Mouse (Mus musculus): Measurements from ENCODE around the gene Plxna4. TPM values are rescaled to one million over a fixed set of nuclear protein-coding genes. Genes with fewer than 3 reads are reported as not detected.

The Plxna4 gene
- polyA plus RNA-seq, 1 experiment from 2014 or later, result 6.1 TPM

- H3K27ac ChIP-seq (replicated peaks; ENCODE audit: low read depth, low read length), result no peak overlapping the region
- no peaks in the 10 kb centered on the region for H3K27me3 ChIP-seq (replicated peaks; ENCODE audit: control insufficient read depth, insufficient read depth, low read length)
- no peak for DNase-seq (ENCODE audit: low spot score)
- no peak for ATAC-seq (ENCODE audit: low read depth)
- 0 out of 2 replicates have a peak, but pooled peaks cover 4% of the 10 kb centered on the region for H3K9me3 ChIP-seq (ENCODE audit: control insufficient read depth, low read length)
- WGBS, result 77% methylated on average over 2 of the region's 2 CpGs
- no peaks in the 10 kb centered on the region for H3K4me1 ChIP-seq (ENCODE audit: control insufficient read depth, insufficient read depth, low read length)
- H3K9ac ChIP-seq (ENCODE audit: low read depth, low read length), result no peak overlapping the region
- no peak overlapping the region for H3K4me3 ChIP-seq (ENCODE audit: low read depth, low read length)
- H3K36me3 ChIP-seq (ENCODE audit: control insufficient read depth, insufficient read depth, low read length), result no peaks in the 10 kb centered on the region
- no peak overlapping the region for H3K4me2 ChIP-seq (ENCODE audit: low read depth, low read length)
These were observed 394.9 kb downstream of the Plxna4 start for GRCm38 (mm10) chr6:32193046-32193445.

GRCm38 (mm10) chr6:32184402-32184985 lies 403.5 kb downstream of the Plxna4 start:
- 91% methylated on average over 4 of the region's 4 CpGs for WGBS
- Histone ChIP-seq H3K4me1 (ENCODE audit: control insufficient read depth, insufficient read depth, low read length) (no peaks in the 10 kb centered on the region), H3K4me2 (ENCODE audit: low read depth, low read length) (no peak overlapping the region), H3K9me3 (ENCODE audit: control insufficient read depth, low read length) (no peaks in the 10 kb centered on the region), H3K27me3 (replicated peaks; ENCODE audit: control insufficient read depth, insufficient read depth, low read length) (no peaks in the 10 kb centered on the region), H3K9ac (ENCODE audit: low read depth, low read length) (no peak overlapping the region), H3K27ac (replicated peaks; ENCODE audit: low read depth, low read length) (no peak overlapping the region), H3K36me3 (ENCODE audit: control insufficient read depth, insufficient read depth, low read length) (no peaks in the 10 kb centered on the region), H3K4me3 (ENCODE audit: low read depth, low read length) (no peak overlapping the region)
- ATAC-seq (ENCODE audit: low read depth) (no peak), DNase-seq (ENCODE audit: low spot score) (no peak)

- H3K9ac ChIP-seq (ENCODE audit: low read depth, low read length), result no peak overlapping the region
- no peak overlapping the region for H3K4me2 ChIP-seq (ENCODE audit: low read depth, low read length)
- no peaks in the 10 kb centered on the region for H3K27me3 ChIP-seq (replicated peaks; ENCODE audit: control insufficient read depth, insufficient read depth, low read length)
- H3K27ac ChIP-seq (replicated peaks; ENCODE audit: low read depth, low read length), result no peak overlapping the region
- no peak for ATAC-seq (ENCODE audit: low read depth)
- no peak for DNase-seq (ENCODE audit: low spot score)
- no peak overlapping the region for H3K4me3 ChIP-seq (ENCODE audit: low read depth, low read length)
- no peaks in the 10 kb centered on the region for H3K36me3 ChIP-seq (ENCODE audit: control insufficient read depth, insufficient read depth, low read length)
- H3K9me3 ChIP-seq (ENCODE audit: control insufficient read depth, low read length), result no peaks in the 10 kb centered on the region
- 44% methylated on average over 6 of the region's 6 CpGs for WGBS
- no peaks in the 10 kb centered on the region for H3K4me1 ChIP-seq (ENCODE audit: control insufficient read depth, insufficient read depth, low read length)
These were observed 404.3 kb downstream of the Plxna4 start for GRCm38 (mm10) chr6:32183651-32184185.

DNA sequence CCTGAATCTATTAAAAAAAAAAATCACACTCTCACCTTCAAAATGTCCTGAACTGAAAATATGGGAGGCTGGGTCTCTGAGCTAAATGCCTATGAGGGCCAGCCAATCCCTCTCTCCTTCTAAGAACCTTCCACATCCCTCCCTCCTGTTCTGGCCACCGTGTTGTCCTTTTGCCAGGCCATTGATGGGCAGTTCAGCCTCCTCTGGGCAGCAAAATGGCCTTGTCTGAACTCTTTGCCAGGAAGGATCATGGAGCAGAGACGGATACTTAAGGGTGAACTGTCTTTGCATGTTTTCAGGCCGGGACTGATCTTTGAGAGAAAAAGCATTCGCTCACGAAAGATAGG lies 408.0 kb downstream of the Plxna4 start:
- H3K27me3 ChIP-seq (replicated peaks; ENCODE audit: control insufficient read depth, insufficient read depth, low read length), result no peaks in the 10 kb centered on the region
- ATAC-seq (ENCODE audit: low read depth), result 0 out of 2 replicates have a peak, but pooled peaks have one; percentile 9
- H3K4me3 ChIP-seq (ENCODE audit: low read depth, low read length), result no peak overlapping the region
- no peaks in the 10 kb centered on the region for H3K9me3 ChIP-seq (ENCODE audit: control insufficient read depth, low read length)
- no peak overlapping the region for H3K9ac ChIP-seq (ENCODE audit: low read depth, low read length)
- H3K27ac ChIP-seq (replicated peaks; ENCODE audit: low read depth, low read length), result no peak overlapping the region
- no peaks in the 10 kb centered on the region for H3K36me3 ChIP-seq (ENCODE audit: control insufficient read depth, insufficient read depth, low read length)
- DNase-seq (ENCODE audit: low spot score), result no peak
- WGBS, result 48% methylated on average over 5 of the region's 5 CpGs
- H3K4me2 ChIP-seq (ENCODE audit: low read depth, low read length), result no peak overlapping the region
- no peaks in the 10 kb centered on the region for H3K4me1 ChIP-seq (ENCODE audit: control insufficient read depth, insufficient read depth, low read length)

- H3K4me2 ChIP-seq (ENCODE audit: low read depth, low read length), result no peak overlapping the region
These were observed 408.5 kb downstream of the Plxna4 start for GRCm38 (mm10) chr6:32179346-32180011.

DNA sequence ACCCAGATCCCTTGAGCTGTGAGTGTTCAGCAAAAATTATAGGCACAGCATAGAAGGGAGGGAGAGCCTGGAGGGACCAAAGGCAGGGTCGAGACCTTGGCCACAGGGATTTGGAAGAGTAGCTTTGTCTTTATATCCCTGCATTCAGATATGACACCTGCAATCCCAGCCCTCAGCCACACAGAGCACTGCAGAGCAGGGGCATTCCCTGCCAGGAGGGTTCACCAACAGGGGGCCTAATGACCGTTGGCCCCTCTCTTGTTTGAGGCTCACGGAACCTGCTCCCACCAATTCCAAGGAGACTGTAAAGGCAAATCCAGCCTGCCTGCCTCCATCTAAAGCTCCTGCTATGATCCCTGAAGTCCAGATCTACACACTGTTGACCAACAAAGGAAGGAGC lies 410.1 kb downstream of the Plxna4 start:
- Histone ChIP-seq H3K36me3 (ENCODE audit: control insufficient read depth, insufficient read depth, low read length) (no peaks in the 10 kb centered on the region), H3K9ac (ENCODE audit: low read depth, low read length) (no peak overlapping the region), H3K9me3 (ENCODE audit: control insufficient read depth, low read length) (no peaks in the 10 kb centered on the region), H3K4me1 (ENCODE audit: control insufficient read depth, insufficient read depth, low read length) (no peaks in the 10 kb centered on the region), H3K4me2 (ENCODE audit: low read depth, low read length) (no peak overlapping the region), H3K27ac (replicated peaks; ENCODE audit: low read depth, low read length) (no peak overlapping the region), H3K27me3 (replicated peaks; ENCODE audit: control insufficient read depth, insufficient read depth, low read length) (no peaks in the 10 kb centered on the region), H3K4me3 (ENCODE audit: low read depth, low read length) (no peak overlapping the region)
- ATAC-seq (ENCODE audit: low read depth) (no peak), DNase-seq (ENCODE audit: low spot score) (no peak)
- WGBS, result 78% methylated on average over 3 of the region's 3 CpGs

More at GRCm38 (mm10) chr6:32179346-32180011, 408.5 kb downstream of the Plxna4 start:
- Histone ChIP-seq H3K9me3 (ENCODE audit: control insufficient read depth, low read length) (no peaks in the 10 kb centered on the region), H3K27ac (replicated peaks; ENCODE audit: low read depth, low read length) (no peak overlapping the region), H3K9ac (ENCODE audit: low read depth, low read length) (no peak overlapping the region), H3K36me3 (ENCODE audit: control insufficient read depth, insufficient read depth, low read length) (no peaks in the 10 kb centered on the region), H3K27me3 (replicated peaks; ENCODE audit: control insufficient read depth, insufficient read depth, low read length) (no peaks in the 10 kb centered on the region), H3K4me3 (ENCODE audit: low read depth, low read length) (no peak overlapping the region), H3K4me1 (ENCODE audit: control insufficient read depth, insufficient read depth, low read length) (no peaks in the 10 kb centered on the region)
- 63% methylated on average over 2 of the region's 2 CpGs for WGBS
- DNase-seq (ENCODE audit: low spot score) (peak; percentile 85), ATAC-seq (ENCODE audit: low read depth) (peak; percentile 90)

DNA sequence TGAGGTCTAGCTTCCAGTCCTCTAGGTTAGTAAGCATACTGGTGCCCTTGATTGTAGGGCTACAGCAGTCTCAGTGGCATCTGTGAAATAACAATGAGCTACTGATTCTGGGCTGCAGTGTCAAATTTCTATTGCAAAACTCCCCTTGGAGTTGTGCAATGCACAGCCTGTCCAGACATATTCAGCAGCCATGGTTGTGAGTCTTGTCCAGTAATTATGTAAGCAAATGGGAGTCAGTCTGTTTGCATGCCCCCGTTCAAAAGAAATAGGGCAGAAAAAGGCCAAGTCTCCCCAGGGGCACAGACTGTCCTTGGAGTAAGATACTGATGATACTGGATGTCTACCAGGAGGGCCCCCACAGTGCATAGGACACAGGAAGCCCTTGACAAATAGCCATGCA lies 420.3 kb downstream of the Plxna4 start:
- Histone ChIP-seq H3K9me3 (ENCODE audit: control insufficient read depth, low read length) (no peaks in the 10 kb centered on the region), H3K4me1 (ENCODE audit: control insufficient read depth, insufficient read depth, low read length) (no peaks in the 10 kb centered on the region; the same call in 1 of the 2 replicates), H3K27me3 (replicated peaks; ENCODE audit: control insufficient read depth, insufficient read depth, low read length) (no peaks in the 10 kb centered on the region), H3K4me3 (ENCODE audit: low read depth, low read length) (no peak overlapping the region), H3K36me3 (ENCODE audit: control insufficient read depth, insufficient read depth, low read length) (no peaks in the 10 kb centered on the region), H3K27ac (replicated peaks; ENCODE audit: low read depth, low read length) (no peak overlapping the region), H3K4me2 (ENCODE audit: low read depth, low read length) (no peak overlapping the region), H3K9ac (ENCODE audit: low read depth, low read length) (no peak overlapping the region)
- DNase-seq (ENCODE audit: low spot score) (peak; percentile 42), ATAC-seq (ENCODE audit: low read depth) (no peak)
- 22% methylated on average over 1 of the region's 1 CpGs for WGBS

- ATAC-seq (ENCODE audit: low read depth), result no peak
- Histone ChIP-seq H3K36me3 (ENCODE audit: control insufficient read depth, insufficient read depth, low read length) (no peaks in the 10 kb centered on the region), H3K27ac (replicated peaks; ENCODE audit: low read depth, low read length) (no peak overlapping the region), H3K4me2 (ENCODE audit: low read depth, low read length) (no peak overlapping the region), H3K9ac (ENCODE audit: low read depth, low read length) (no peak overlapping the region), H3K9me3 (ENCODE audit: control insufficient read depth, low read length) (no peaks in the 10 kb centered on the region), H3K4me3 (ENCODE audit: low read depth, low read length) (no peak overlapping the region), H3K27me3 (replicated peaks; ENCODE audit: control insufficient read depth, insufficient read depth, low read length) (no peaks in the 10 kb centered on the region), H3K4me1 (ENCODE audit: control insufficient read depth, insufficient read depth, low read length) (no peaks in the 10 kb centered on the region)
- 82% methylated on average over 2 of the region's 2 CpGs for WGBS
- no peak for DNase-seq (ENCODE audit: low spot score)
These were observed 427.6 kb downstream of the Plxna4 start for GRCm38 (mm10) chr6:32160370-32160769.

DNA sequence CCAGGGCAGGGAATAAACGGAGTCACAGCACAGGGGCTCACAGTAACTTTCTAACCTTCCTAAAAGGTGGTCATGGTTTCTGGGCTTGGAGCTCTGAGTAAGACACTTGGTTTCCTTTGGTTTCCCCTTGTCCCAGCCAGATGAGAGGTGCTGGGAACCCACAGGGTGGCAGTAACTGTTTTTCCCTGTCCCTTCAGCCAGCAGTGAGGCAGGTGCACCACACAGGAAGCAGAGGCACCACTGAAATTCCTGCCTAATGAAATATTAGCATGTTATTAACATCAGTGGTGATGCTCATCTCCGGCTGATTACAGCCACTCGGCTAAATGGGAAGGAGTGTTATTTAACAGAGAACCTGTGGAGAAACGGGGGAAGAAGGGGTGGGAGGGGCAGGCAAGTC lies 428.1 kb downstream of the Plxna4 start:
- ATAC-seq (ENCODE audit: low read depth), result no peak
- 63% methylated on average over 4 of the region's 4 CpGs for WGBS
- DNase-seq (ENCODE audit: low spot score), result no peak

More for the DNA sequence above, 428.1 kb downstream of the Plxna4 start:
- no peak overlapping the region for H3K9ac ChIP-seq (ENCODE audit: low read depth, low read length)
- H3K4me3 ChIP-seq (ENCODE audit: low read depth, low read length), result no peak overlapping the region
- no peak overlapping the region for H3K4me2 ChIP-seq (ENCODE audit: low read depth, low read length)
- no peaks in the 10 kb centered on the region for H3K27me3 ChIP-seq (replicated peaks; ENCODE audit: control insufficient read depth, insufficient read depth, low read length)
- H3K4me1 ChIP-seq (ENCODE audit: control insufficient read depth, insufficient read depth, low read length), result no peaks in the 10 kb centered on the region
- no peak overlapping the region for H3K27ac ChIP-seq (replicated peaks; ENCODE audit: low read depth, low read length)
- H3K36me3 ChIP-seq (ENCODE audit: control insufficient read depth, insufficient read depth, low read length), result no peaks in the 10 kb centered on the region
- no peaks in the 10 kb centered on the region for H3K9me3 ChIP-seq (ENCODE audit: control insufficient read depth, low read length)
